Mouse (Mus musculus): ENCODE measurements at regions not wholly inside any gene's neighbourhood (a gene's known extent, or its start where the extent isn't known, plus 50 kb on each side); places are given as distances from the start of the nearest gene placed in this dataset.

- no peak for TF ChIP-seq GATA1 (IDR thresholded peaks at IDR 0.05; ENCODE audit: borderline replicate concordance, low read length)
- TF ChIP-seq FLI1 (IDR thresholded peaks at IDR 0.05; ENCODE audit: low read length), result no peak
Measured at GRCm38 (mm10) chr4:131196147-131196546, 252.0 kb downstream of the Matn1 start.

Data from megakaryocyte, embryonic 14.5 days (primary cell).